Mouse (Mus musculus): ENCODE data around the gene L1td1. TPM values are rescaled to one million over a fixed set of nuclear protein-coding genes. Genes with fewer than 3 reads are reported as not detected.

Gene L1td1
- not detected for total RNA-seq (2023)

GRCm38 (mm10) chr4:98726590-98727237 lies at the start of gene L1td1:
TSS of gene L1td1 (plus strand) at chr4:98726734.

Other genes starting within 250 kb of the L1td1 start
- under 1 TPM in 1 of 2 experiments, not detected in 1; 0.13 TPM for gene Kank4, start 90.8 kb downstream of the L1td1 start, total RNA-seq (2023)
- not detected for gene I0C0044D17Rik, start 97.1 kb downstream of the L1td1 start, total RNA-seq (2023)
- gene Usp1, start 197.1 kb downstream of the L1td1 start, total RNA-seq (2023): 10 to 100 TPM; 53.3 to 62.3 TPM